Mouse (Mus musculus) bone marrow macrophage, adult 2 months (primary cell): ENCODE data around the gene Syne3.

Experiments
- CTCF ChIP-seq: IDR thresholded peaks from 2 replicates; pipeline ENCODE4 v1.5.1; 2012; ENCODE audit warnings: low read depth, mild to moderate bottlenecking, low read length, moderate library complexity
- POLR2A ChIP-seq: IDR thresholded peaks from 2 replicates; pipeline ENCODE4 v1.6.1; 2012; ENCODE audit warnings: mild to moderate bottlenecking, low read depth, low read length, borderline replicate concordance

DNA sequence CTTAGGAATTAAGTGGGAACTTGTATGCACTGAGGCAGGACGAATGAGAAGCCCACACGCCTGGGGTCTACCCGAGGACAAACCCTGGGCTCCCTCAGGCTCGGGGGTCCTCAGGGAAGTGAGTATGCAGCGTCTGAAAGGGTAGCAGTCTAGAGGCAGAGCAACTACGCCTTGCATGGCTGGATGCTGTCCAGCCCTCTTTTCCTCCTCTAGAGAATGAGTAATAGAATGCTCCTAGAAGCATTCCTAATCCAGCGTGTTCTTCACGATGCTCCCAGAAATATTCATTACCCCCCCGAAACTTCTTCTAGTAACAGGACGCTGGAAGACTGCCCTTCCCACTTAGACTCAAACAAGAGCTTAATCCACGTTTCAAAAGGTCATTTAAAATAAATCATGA is 51.3 kb downstream of the Syne3 start:
- no peak for TF ChIP-seq CTCF
- no peak for TF ChIP-seq POLR2A
